Mouse (Mus musculus): ENCODE results near the gene Ppp2r1b. TPM values are rescaled to one million over a fixed set of nuclear protein-coding genes. Genes with fewer than 3 reads are reported as not detected.

Ppp2r1b gene
- total RNA-seq, 1 experiment from 2014 or later, result 25.7 TPM

GRCm38 (mm10) chr9:50890494-50891090 lies 45.5 kb downstream of the Ppp2r1b start:
- no peak for ATAC-seq (replicated peaks; ENCODE audit: insufficient number of reproducible peaks, low FRiP score, low TSS enrichment, poor library complexity, severe bottlenecking)

- no peak for ATAC-seq (replicated peaks; ENCODE audit: insufficient number of reproducible peaks, low FRiP score, low TSS enrichment, poor library complexity, severe bottlenecking)
These were observed 48.6 kb downstream of the Ppp2r1b start for GRCm38 (mm10) chr9:50893665-50894064.

- ATAC-seq (replicated peaks; ENCODE audit: insufficient number of reproducible peaks, low FRiP score, low TSS enrichment, poor library complexity, severe bottlenecking), result no peak
These were observed 55.2 kb downstream of the Ppp2r1b start for GRCm38 (mm10) chr9:50900026-50900920.

- ATAC-seq (replicated peaks; ENCODE audit: insufficient number of reproducible peaks, low FRiP score, low TSS enrichment, poor library complexity, severe bottlenecking), result no peak
These were observed 59.2 kb downstream of the Ppp2r1b start for GRCm38 (mm10) chr9:50904196-50904847.

- ATAC-seq (replicated peaks; ENCODE audit: insufficient number of reproducible peaks, low FRiP score, low TSS enrichment, poor library complexity, severe bottlenecking), result 0 out of 2 replicates have a peak, but pooled peaks have one; percentile 22
These were observed 60.2 kb downstream of the Ppp2r1b start for GRCm38 (mm10) chr9:50905321-50905720.

GRCm38 (mm10) chr9:50911861-50912515 lies 66.9 kb downstream of the Ppp2r1b start:
- ATAC-seq (replicated peaks; ENCODE audit: insufficient number of reproducible peaks, low FRiP score, low TSS enrichment, poor library complexity, severe bottlenecking), result no peak

- ATAC-seq (replicated peaks; ENCODE audit: insufficient number of reproducible peaks, low FRiP score, low TSS enrichment, poor library complexity, severe bottlenecking), result no peak
These were observed 73.0 kb downstream of the Ppp2r1b start for GRCm38 (mm10) chr9:50918131-50918530.

GRCm38 (mm10) chr9:50919554-50919953 lies 74.5 kb downstream of the Ppp2r1b start:
- ATAC-seq (replicated peaks; ENCODE audit: insufficient number of reproducible peaks, low FRiP score, low TSS enrichment, poor library complexity, severe bottlenecking), result no peak

GRCm38 (mm10) chr9:50920933-50921895 lies 76.1 kb downstream of the Ppp2r1b start:
- no peak for ATAC-seq (replicated peaks; ENCODE audit: insufficient number of reproducible peaks, low FRiP score, low TSS enrichment, poor library complexity, severe bottlenecking)

GRCm38 (mm10) chr9:50922363-50923153 lies 77.5 kb downstream of the Ppp2r1b start:
- no peak for ATAC-seq (replicated peaks; ENCODE audit: insufficient number of reproducible peaks, low FRiP score, low TSS enrichment, poor library complexity, severe bottlenecking)

- ATAC-seq (replicated peaks; ENCODE audit: insufficient number of reproducible peaks, low FRiP score, low TSS enrichment, poor library complexity, severe bottlenecking), result no peak
These were observed 79.4 kb downstream of the Ppp2r1b start for GRCm38 (mm10) chr9:50924454-50924853.

GRCm38 (mm10) chr9:50925801-50926200 lies 80.7 kb downstream of the Ppp2r1b start:
- ATAC-seq (replicated peaks; ENCODE audit: insufficient number of reproducible peaks, low FRiP score, low TSS enrichment, poor library complexity, severe bottlenecking), result no peak

GRCm38 (mm10) chr9:50929986-50930385 lies 84.9 kb downstream of the Ppp2r1b start:
- ATAC-seq (replicated peaks; ENCODE audit: insufficient number of reproducible peaks, low FRiP score, low TSS enrichment, poor library complexity, severe bottlenecking), result no peak

GRCm38 (mm10) chr9:50941804-50942401 lies 96.8 kb downstream of the Ppp2r1b start:
- no peak for ATAC-seq (replicated peaks; ENCODE audit: insufficient number of reproducible peaks, low FRiP score, low TSS enrichment, poor library complexity, severe bottlenecking)

GRCm38 (mm10) chr9:50942711-50943110 lies 97.6 kb downstream of the Ppp2r1b start:
- no peak for ATAC-seq (replicated peaks; ENCODE audit: insufficient number of reproducible peaks, low FRiP score, low TSS enrichment, poor library complexity, severe bottlenecking)

All from monocyte, adult 5-6 weeks (primary cell).